In the genomic region with DNA sequence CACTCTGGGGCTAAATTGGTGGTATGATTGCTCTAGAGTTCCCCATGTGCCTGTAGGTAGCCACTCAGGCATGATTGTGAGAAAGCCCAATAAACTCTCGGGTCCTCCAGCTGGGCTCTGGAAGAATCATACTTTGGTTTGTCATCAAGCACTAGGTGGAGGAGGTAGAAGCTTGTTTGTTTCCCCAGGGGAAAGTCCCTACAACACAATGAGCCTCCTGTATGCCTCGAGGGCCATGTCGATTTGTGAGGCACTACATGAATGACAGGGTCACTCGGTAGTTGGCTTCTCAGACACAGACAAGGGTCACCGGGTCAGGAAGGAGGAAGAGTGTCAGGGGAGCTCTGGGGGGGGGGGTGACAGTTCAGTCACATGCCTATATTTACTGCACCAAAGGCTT, we compare ENCODE assay signal across 21 mouse cellular contexts.
"Had no signal": no experiment of that assay in that cellular context is flagged by ENCODE, and none has a peak within 500 bp of the region (broad histone marks: within the 10 kb centered on the region; RNA-seq: fewer than 3 reads in every experiment).

No protein-coding gene starts in this region.

- H3K27me3 ChIP-seq: limb, embryonic 13.5 days; liver, embryonic 12.5 days; liver, embryonic 15.5 days; lung, embryonic 15.5 days; midbrain, embryonic 13.5 days; neural tube, embryonic 13.5 days; stomach, embryonic 15.5 days had no signal

- H3K9ac ChIP-seq: limb, embryonic 13.5 days; liver, embryonic 12.5 days; liver, embryonic 15.5 days; lung, embryonic 15.5 days; midbrain, embryonic 13.5 days; neural tube, embryonic 13.5 days; stomach, embryonic 15.5 days had no signal

- H3K27ac ChIP-seq: limb, embryonic 10.5 days; limb, embryonic 13.5 days; liver, embryonic 12.5 days; liver, embryonic 15.5 days; lung, embryonic 15.5 days; midbrain, embryonic 13.5 days; neural tube, embryonic 13.5 days; stomach, embryonic 15.5 days had no signal

- DNase-seq: kidney, adult 18-20 months; kidney, adult 9 months; kidney, postnatal 14 days; kidney, postnatal 4 days; liver; lung, adult 18-20 months; lung, postnatal 10 days; lung, postnatal 4 days; retina, postnatal 1 day; right cerebral cortex, postnatal 25 days; spleen, adult 18-20 months; thymus, postnatal 14 days; thymus, postnatal 4 days had no signal

- ATAC-seq: liver, embryonic 12.5 days; midbrain, embryonic 13.5 days had no signal

- H3K4me2 ChIP-seq: limb, embryonic 13.5 days; liver, embryonic 12.5 days; liver, embryonic 15.5 days; lung, embryonic 15.5 days; midbrain, embryonic 13.5 days; neural tube, embryonic 13.5 days; stomach, embryonic 15.5 days had no signal

- H3K4me3 ChIP-seq: limb, embryonic 10.5 days; limb, embryonic 13.5 days; liver, embryonic 12.5 days; liver, embryonic 15.5 days; lung, embryonic 15.5 days; midbrain, embryonic 13.5 days; neural tube, embryonic 13.5 days; stomach, embryonic 15.5 days had no signal

- H3K4me1 ChIP-seq: limb, embryonic 10.5 days; limb, embryonic 13.5 days; liver, embryonic 12.5 days; liver, embryonic 15.5 days; midbrain, embryonic 13.5 days; neural tube, embryonic 13.5 days; stomach, embryonic 15.5 days had no signal

- H3K9me3 ChIP-seq: limb, embryonic 10.5 days; liver, embryonic 15.5 days; lung, embryonic 15.5 days; midbrain, embryonic 13.5 days; stomach, embryonic 15.5 days had no signal
